ENCODE assay signal across 8 mouse cellular contexts in genomic region chr5:129786161-129786560, GRCm38 (mm10). TPM values are rescaled to one million over a fixed set of nuclear protein-coding genes. Genes with fewer than 3 reads are reported as not detected.
DNase-seq lines count a peak whose midpoint lies in the region; ATAC-seq and TF ChIP-seq lines count a peak whose summit lies in the region.

No protein-coding gene starts in this region.

- H3K4me3 ChIP-seq in gastrocnemius, adult 2 months, result peak overlapping the region; percentile 99
- H3K4me3 ChIP-seq in thymus, adult 2 months (ENCODE audit: control insufficient read depth, insufficient read depth, low read length), result no peak overlapping the region
- H3K4me3 ChIP-seq in limb, embryonic 13.5 days, result peak overlapping the region; percentile 93

- no peaks in the 10 kb centered on the region for H3K9me3 ChIP-seq in limb, embryonic 13.5 days

- peak overlapping the region; percentile 100 for H3K27ac ChIP-seq in gastrocnemius, adult 2 months
- peak overlapping the region; percentile 37 for H3K27ac ChIP-seq in thymus, adult 2 months (ENCODE audit: control insufficient read depth, insufficient read depth, low read length)
- peak overlapping the region; percentile 99 for H3K27ac ChIP-seq in limb, embryonic 13.5 days

- H3K4me1 ChIP-seq in thymus, adult 2 months (replicated peaks; ENCODE audit: control insufficient read depth, insufficient read depth, low read length), result peaks cover 2% of the 10 kb centered on the region; the same call in 1 of the 2 replicates
- peaks cover 22% of the 10 kb centered on the region for H3K4me1 ChIP-seq in limb, embryonic 13.5 days

- ATAC-seq in limb, embryonic 13.5 days (ENCODE audit: low FRiP score, low read depth), result no peak

- no peaks in the 10 kb centered on the region for H3K27me3 ChIP-seq in thymus, adult 2 months (ENCODE audit: control insufficient read depth, insufficient read depth, low read length)
- no peaks in the 10 kb centered on the region for H3K27me3 ChIP-seq in limb, embryonic 13.5 days

- peaks cover 23% of the 10 kb centered on the region for H3K36me3 ChIP-seq in thymus, adult 2 months (ENCODE audit: control insufficient read depth, insufficient read depth, low read length)
- peaks cover 26% of the 10 kb centered on the region for H3K36me3 ChIP-seq in limb, embryonic 13.5 days

- no peak for TF ChIP-seq POLR2A in thymus, adult 2 months (IDR thresholded peaks at IDR 0.05; ENCODE audit: control insufficient read depth, extremely low read depth, insufficient read depth, low read length, poor library complexity)

- TF ChIP-seq CTCF in gastrocnemius, adult 2 months (IDR thresholded peaks at IDR 0.05), result no peak
- no peak for TF ChIP-seq CTCF in thymus, adult 2 months (IDR thresholded peaks at IDR 0.05; ENCODE audit: borderline replicate concordance, control insufficient read depth, extremely low read depth, insufficient read depth, low read length, poor library complexity)

- intact Hi-C loops in gastrocnemius, adult 2 months (cut with DNase I), result no loop called here
- intact Hi-C loops in gastrocnemius, postnatal 36 days (cut with DNase I), result no loop called here

- H3K4me2 ChIP-seq in limb, embryonic 13.5 days (replicated peaks), result peak overlapping the region; percentile 66

- peak overlapping the region; percentile 98 for H3K9ac ChIP-seq in limb, embryonic 13.5 days

- DNase-seq in gastrocnemius, adult 2 months, result no peak
- DNase-seq in gastrocnemius, postnatal 36 days, result no peak
- no peak for DNase-seq in thymus, adult 2 months
- DNase-seq in thymus, postnatal 14 days, result no peak
- peak; percentile 19 for DNase-seq in telencephalon, adult 2 months (ENCODE audit: low read depth, low spot score)
- DNase-seq in cerebellum, adult 11 months, result no peak
- no peak for DNase-seq in gastrocnemius, postnatal 25 days

- WGBS in thymus, adult 2 months, result 84% methylated on average over 6 of the region's 6 CpGs
- 81% methylated on average over 6 of the region's 6 CpGs for WGBS in limb, embryonic 13.5 days

RNA-seq across cellular contexts. Expression of gene Psph, which starts 1.1 kb away (rescaled TPM):
- 10 to 100 TPM; 13.0 to 15.4 TPM for total RNA-seq in gastrocnemius, adult 2 months (2021)
- total RNA-seq in gastrocnemius, postnatal 36 days (2021), result 10 to 100 TPM; 13.1 to 15.2 TPM
- polyA plus RNA-seq in thymus, adult 2 months (2012; rRNA removed), result 32.9 and 36.8 TPM in 2 replicates
- polyA plus RNA-seq in limb, embryonic 13.5 days (2015; fragmentation: Nextera tagmentation; extraction: Ambion mirVana), result 26.1 and 28.5 TPM in 2 replicates
- total RNA-seq in gastrocnemius, postnatal 25 days (2021), result 10 to 100 TPM; 11.6 to 12.3 TPM

Comparison
In these comparisons a context has a peak if more than half of its experiments do, and no peak if none do; other contexts are left out.
1. H3K27ac ChIP-seq: peak in every context shown above with its lines; median percentile 100 in gastrocnemius, adult 2 months; 99 in limb, embryonic 13.5 days; 37 in thymus, adult 2 months.